Mouse (Mus musculus): ENCODE data around the gene Tnfrsf26. TPM values are rescaled to one million over a fixed set of nuclear protein-coding genes. Genes with fewer than 3 reads are reported as not detected.

Tnfrsf26 gene
- 0.06 and 0.15 TPM in 2 replicates for polyA plus RNA-seq (2015; fragmentation: Nextera tagmentation; extraction: Ambion mirVana)

DNA sequence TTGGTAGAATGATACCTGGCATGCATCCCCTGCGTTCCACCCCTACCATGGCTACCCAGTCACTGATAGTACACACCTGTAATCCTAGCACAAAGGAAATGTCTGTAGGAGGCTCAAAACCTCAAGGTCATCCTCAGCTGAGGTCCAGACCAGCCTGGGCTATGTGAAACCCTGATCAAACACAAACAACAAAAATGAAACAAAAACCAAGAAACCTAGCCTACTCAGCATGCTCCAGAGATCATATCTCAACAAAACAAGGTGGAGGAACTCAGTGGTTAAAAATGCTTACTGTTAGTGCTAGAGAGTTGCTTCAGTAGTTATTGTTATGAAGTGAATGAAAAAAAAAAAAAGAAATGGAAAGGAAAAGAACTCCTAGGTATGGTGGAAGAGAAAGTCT lies at the start of gene Tnfrsf26:
Tnfrsf26 (minus strand) TSS at position 183 of the 400 bp plus-strand sequence.

GRCm38 (mm10) chr7:143649034-143649768 lies 20.7 kb upstream of the Tnfrsf26 start, which contains the start of gene Tnfrsf22:
Gene Tnfrsf22 (minus strand): TSS chr7:143649661.

DNA sequence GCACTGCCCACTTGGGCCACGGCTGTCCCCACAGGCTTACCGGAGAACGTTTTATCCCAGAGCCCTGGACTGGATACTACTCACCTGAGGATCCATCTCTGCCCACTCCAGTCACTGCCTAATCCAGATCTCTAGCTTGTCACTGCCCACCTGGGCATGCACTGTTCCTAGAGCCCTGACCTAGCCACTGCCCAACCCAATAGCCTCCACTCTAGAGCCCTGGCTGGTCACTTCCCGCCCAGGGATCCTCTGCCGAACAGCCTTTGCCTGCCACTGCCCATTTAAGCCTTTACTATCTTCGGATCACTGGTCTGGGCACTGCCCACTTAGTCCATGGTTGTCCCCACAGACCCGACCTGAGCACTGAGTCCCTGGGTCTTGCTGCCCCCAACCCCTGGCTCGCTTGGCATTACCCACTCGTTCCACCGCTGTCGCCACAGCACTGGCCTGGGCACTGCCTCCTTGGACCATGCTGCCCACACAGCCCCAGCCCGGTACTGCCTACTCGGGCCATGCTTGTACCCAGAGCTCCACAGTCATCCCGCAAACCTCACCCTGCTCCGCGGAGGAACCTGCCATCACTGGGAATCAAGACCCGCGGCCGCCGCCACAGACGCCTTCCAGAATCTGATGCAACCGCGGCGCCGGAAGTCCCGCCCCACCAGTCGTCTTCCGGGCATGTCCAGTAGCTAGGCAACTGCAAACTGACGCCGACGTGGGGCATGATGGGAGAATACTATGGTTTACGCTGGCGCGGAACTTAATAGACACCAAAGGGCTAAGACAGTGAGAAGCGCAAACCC lies 28.9 kb downstream of the Tnfrsf26 start, which contains the start of gene Cars:
Cars (minus strand) TSS at position 663 of the 803 bp plus-strand sequence.

Small RNAs within 50 kb of the gene (microRNA-seq; reads per million reads assigned to microRNA genes)
- gene Mir7064, result 1.7 reads per million

Other genes starting within 250 kb of the Tnfrsf26 start
- 161 and 188 TPM in 2 replicates for gene Cdkn1c, start 167.7 kb downstream of the Tnfrsf26 start, polyA plus RNA-seq (2015; fragmentation: Nextera tagmentation; extraction: Ambion mirVana)
- 1.1 and 1.7 TPM in 2 replicates for gene Slc22a18, start 155.0 kb downstream of the Tnfrsf26 start, polyA plus RNA-seq (2015; fragmentation: Nextera tagmentation; extraction: Ambion mirVana)
- gene Phlda2, start 125.6 kb downstream of the Tnfrsf26 start, polyA plus RNA-seq (2015; fragmentation: Nextera tagmentation; extraction: Ambion mirVana), result 0.43 TPM in 2 replicates
- gene Nap1l4, start 79.6 kb downstream of the Tnfrsf26 start, polyA plus RNA-seq (2015; fragmentation: Nextera tagmentation; extraction: Ambion mirVana), result 210 and 240 TPM in 2 replicates
- 64.1 and 70.4 TPM in 2 replicates for gene Cars, start 28.6 kb downstream of the Tnfrsf26 start, polyA plus RNA-seq (2015; fragmentation: Nextera tagmentation; extraction: Ambion mirVana)
- 5.6 and 5.9 TPM in 2 replicates for gene Tnfrsf22, start 20.9 kb upstream of the Tnfrsf26 start, polyA plus RNA-seq (2015; fragmentation: Nextera tagmentation; extraction: Ambion mirVana)
- 0.87 and 0.94 TPM in 2 replicates for gene Tnfrsf23, start 57.1 kb upstream of the Tnfrsf26 start, polyA plus RNA-seq (2015; fragmentation: Nextera tagmentation; extraction: Ambion mirVana)
- 24.6 and 28.1 TPM in 2 replicates for gene Osbpl5, start 128.3 kb upstream of the Tnfrsf26 start, polyA plus RNA-seq (2015; fragmentation: Nextera tagmentation; extraction: Ambion mirVana)
- not detected in 2 replicates for gene Mrgprg, start 138.3 kb upstream of the Tnfrsf26 start, polyA plus RNA-seq (2015; fragmentation: Nextera tagmentation; extraction: Ambion mirVana)
- gene Mrgpre, start 155.8 kb upstream of the Tnfrsf26 start, polyA plus RNA-seq (2015; fragmentation: Nextera tagmentation; extraction: Ambion mirVana), result 5.0 and 7.7 TPM in 2 replicates
- 4.3 and 5.8 TPM in 2 replicates for gene Nadsyn1, start 194.1 kb upstream of the Tnfrsf26 start, polyA plus RNA-seq (2015; fragmentation: Nextera tagmentation; extraction: Ambion mirVana)
- 50.0 and 52.2 TPM in 2 replicates for gene Dhcr7, start 194.4 kb upstream of the Tnfrsf26 start, polyA plus RNA-seq (2015; fragmentation: Nextera tagmentation; extraction: Ambion mirVana)
- gene Gm498, start 238.1 kb upstream of the Tnfrsf26 start, polyA plus RNA-seq (2015; fragmentation: Nextera tagmentation; extraction: Ambion mirVana), result not detected in 2 replicates

All from neural tube, postnatal 0 days (tissue).